Mouse (Mus musculus): ENCODE measurements at regions not wholly inside any gene's neighbourhood (a gene's known extent, or its start where the extent isn't known, plus 50 kb on each side); places are given as distances from the start of the nearest gene placed in this dataset.

DNA sequence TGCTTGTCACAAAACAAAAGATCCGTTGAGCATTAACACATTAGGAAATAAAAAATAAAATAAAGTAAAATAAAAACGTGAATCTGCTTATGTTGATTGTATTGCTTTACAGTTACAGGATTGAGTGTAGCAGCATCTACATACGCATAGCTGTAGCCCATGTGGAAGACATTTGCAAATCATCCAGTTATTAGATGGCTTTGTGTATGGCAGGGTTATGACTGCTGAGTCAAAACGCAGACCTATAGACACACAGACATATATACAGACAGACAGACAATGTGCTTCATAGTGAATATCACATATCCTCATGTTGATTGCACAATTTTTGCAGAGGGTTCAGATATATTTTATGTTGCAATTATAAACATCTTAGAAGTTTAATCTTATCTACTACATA is 64.5 kb downstream of the Gm11146 start:
- TF ChIP-seq POLR2A (IDR thresholded peaks at IDR 0.05; ENCODE audit: low read depth, low read length) (no peak), CTCF (conservative IDR thresholded peaks at IDR 0.05; ENCODE audit: insufficient read depth, insufficient read length, low read depth, low read length) (no peak)

Data from kidney, adult 2 months (tissue).